Mouse (Mus musculus): ENCODE measurements around the gene Prr7. TPM values are rescaled to one million over a fixed set of nuclear protein-coding genes. Genes with fewer than 3 reads are reported as not detected.

Gene Prr7
- polyA plus RNA-seq, 1 experiment, result 10.8 TPM

GRCm38 (mm10) chr13:55447543-55447943 is 16.5 kb upstream of the Prr7 start:
- H3K79me3 ChIP-seq (ENCODE audit: low read depth), result peaks cover 38% of the 10 kb centered on the region
- H3K27me3 ChIP-seq (ENCODE audit: control insufficient read depth, insufficient read depth, insufficient read length), result no peaks in the 10 kb centered on the region
- H3ac ChIP-seq (ENCODE audit: control insufficient read depth, insufficient read length, low read depth), result no peak overlapping the region
- H3K4me3 ChIP-seq (ENCODE audit: insufficient read depth, poor library complexity, severe bottlenecking), result no peak overlapping the region
- peaks cover 24% of the 10 kb centered on the region for H3K36me3 ChIP-seq (ENCODE audit: control insufficient read depth, insufficient read depth)
- H3K79me2 ChIP-seq (ENCODE audit: control insufficient read depth, insufficient read depth), result peaks cover 54% of the 10 kb centered on the region
- no peak for TF ChIP-seq FOSL1 (IDR thresholded peaks at IDR 0.05; ENCODE audit: insufficient read depth, low read length, poor library complexity, severe bottlenecking)
- no peak for TF ChIP-seq USF1 (IDR thresholded peaks at IDR 0.05; ENCODE audit: low read depth)
- TF ChIP-seq MYOG (IDR thresholded peaks at IDR 0.05; ENCODE audit: control insufficient read depth, extremely low read depth, insufficient read length), result no peak
- TF ChIP-seq CTCF (IDR thresholded peaks at IDR 0.05; ENCODE audit: control insufficient read depth, insufficient read depth, insufficient read length), result no peak
- no peak for TF ChIP-seq MAX (IDR thresholded peaks at IDR 0.05)
- TF ChIP-seq MYOD1 (IDR thresholded peaks at IDR 0.05; ENCODE audit: control insufficient read depth, insufficient read length, low read depth), result no peak
- TF ChIP-seq CEBPB (IDR thresholded peaks at IDR 0.05; ENCODE audit: low read depth), result no peak

- Histone ChIP-seq H3K36me3 (ENCODE audit: control insufficient read depth, insufficient read depth) (peaks cover 30% of the 10 kb centered on the region), H3K79me3 (ENCODE audit: low read depth) (peaks cover 38% of the 10 kb centered on the region), H3K4me3 (ENCODE audit: insufficient read depth, poor library complexity, severe bottlenecking) (no peak overlapping the region), H3ac (ENCODE audit: control insufficient read depth, insufficient read length, low read depth) (no peak overlapping the region), H3K79me2 (ENCODE audit: control insufficient read depth, insufficient read depth) (peaks cover 57% of the 10 kb centered on the region), H3K27me3 (ENCODE audit: control insufficient read depth, insufficient read depth, insufficient read length) (no peaks in the 10 kb centered on the region)
- TF ChIP-seq FOSL1 (IDR thresholded peaks at IDR 0.05; ENCODE audit: insufficient read depth, low read length, poor library complexity, severe bottlenecking), result no peak
- no peak for TF ChIP-seq MAX (IDR thresholded peaks at IDR 0.05)
These were observed 15.9 kb upstream of the Prr7 start for GRCm38 (mm10) chr13:55448131-55448530.

- H3K4me3 ChIP-seq (ENCODE audit: insufficient read depth, poor library complexity, severe bottlenecking), result no peak overlapping the region
- no peak overlapping the region for H3ac ChIP-seq (ENCODE audit: control insufficient read depth, insufficient read length, low read depth)
- H3K79me2 ChIP-seq (ENCODE audit: control insufficient read depth, insufficient read depth), result peaks cover 57% of the 10 kb centered on the region
- TF ChIP-seq MYOD1 (IDR thresholded peaks at IDR 0.05; ENCODE audit: control insufficient read depth, insufficient read length, low read depth), result no peak
- no peak for TF ChIP-seq MAX (IDR thresholded peaks at IDR 0.05)
- TF ChIP-seq CTCF (IDR thresholded peaks at IDR 0.05; ENCODE audit: control insufficient read depth, insufficient read depth, insufficient read length), result no peak
- TF ChIP-seq USF1 (IDR thresholded peaks at IDR 0.05; ENCODE audit: low read depth), result no peak
- TF ChIP-seq CEBPB (IDR thresholded peaks at IDR 0.05; ENCODE audit: low read depth), result no peak
- H3K79me3 ChIP-seq (ENCODE audit: low read depth), result peaks cover 38% of the 10 kb centered on the region
- no peaks in the 10 kb centered on the region for H3K27me3 ChIP-seq (ENCODE audit: control insufficient read depth, insufficient read depth, insufficient read length)
- H3K36me3 ChIP-seq (ENCODE audit: control insufficient read depth, insufficient read depth), result peaks cover 40% of the 10 kb centered on the region
These were observed 14.9 kb upstream of the Prr7 start for GRCm38 (mm10) chr13:55449205-55449604.

- TF ChIP-seq CEBPB (IDR thresholded peaks at IDR 0.05; ENCODE audit: low read depth), result no peak
- TF ChIP-seq CTCF (IDR thresholded peaks at IDR 0.05; ENCODE audit: control insufficient read depth, insufficient read depth, insufficient read length), result no peak
- TF ChIP-seq MYOD1 (IDR thresholded peaks at IDR 0.05; ENCODE audit: control insufficient read depth, insufficient read length, low read depth), result peak; percentile 61
- TF ChIP-seq MYOG (IDR thresholded peaks at IDR 0.05; ENCODE audit: control insufficient read depth, extremely low read depth, insufficient read length), result no peak
- H3K79me3 ChIP-seq (ENCODE audit: low read depth), result peaks cover 38% of the 10 kb centered on the region
- H3ac ChIP-seq (ENCODE audit: control insufficient read depth, insufficient read length, low read depth), result peak overlapping the region; percentile 22
- peaks cover 43% of the 10 kb centered on the region for H3K36me3 ChIP-seq (ENCODE audit: control insufficient read depth, insufficient read depth)
- H3K4me3 ChIP-seq (ENCODE audit: insufficient read depth, poor library complexity, severe bottlenecking), result no peak overlapping the region
- no peaks in the 10 kb centered on the region for H3K27me3 ChIP-seq (ENCODE audit: control insufficient read depth, insufficient read depth, insufficient read length)
- H3K79me2 ChIP-seq (ENCODE audit: control insufficient read depth, insufficient read depth), result peaks cover 57% of the 10 kb centered on the region
These were observed 14.2 kb upstream of the Prr7 start for GRCm38 (mm10) chr13:55449679-55450441.

GRCm38 (mm10) chr13:55450511-55450980 is 13.5 kb upstream of the Prr7 start:
- Histone ChIP-seq H3K4me3 (ENCODE audit: insufficient read depth, poor library complexity, severe bottlenecking) (no peak overlapping the region), H3K79me2 (ENCODE audit: control insufficient read depth, insufficient read depth) (peaks cover 54% of the 10 kb centered on the region), H3ac (ENCODE audit: control insufficient read depth, insufficient read length, low read depth) (no peak overlapping the region), H3K36me3 (ENCODE audit: control insufficient read depth, insufficient read depth) (peaks cover 46% of the 10 kb centered on the region), H3K27me3 (ENCODE audit: control insufficient read depth, insufficient read depth, insufficient read length) (no peaks in the 10 kb centered on the region), H3K79me3 (ENCODE audit: low read depth) (peaks cover 38% of the 10 kb centered on the region)
- TF ChIP-seq CTCF (IDR thresholded peaks at IDR 0.05; ENCODE audit: control insufficient read depth, insufficient read depth, insufficient read length) (no peak), MAX (IDR thresholded peaks at IDR 0.05) (peak; percentile 76), MYOD1 (IDR thresholded peaks at IDR 0.05; ENCODE audit: control insufficient read depth, insufficient read length, low read depth) (peak; percentile 60), CEBPB (IDR thresholded peaks at IDR 0.05; ENCODE audit: low read depth) (no peak)

- Histone ChIP-seq H3ac (ENCODE audit: control insufficient read depth, insufficient read length, low read depth) (peak overlapping the region; percentile 15), H3K79me3 (ENCODE audit: low read depth) (peaks cover 30% of the 10 kb centered on the region), H3K4me3 (ENCODE audit: insufficient read depth, poor library complexity, severe bottlenecking) (no peak overlapping the region), H3K36me3 (ENCODE audit: control insufficient read depth, insufficient read depth) (peaks cover 54% of the 10 kb centered on the region), H3K79me2 (ENCODE audit: control insufficient read depth, insufficient read depth) (peaks cover 46% of the 10 kb centered on the region), H3K27me3 (ENCODE audit: control insufficient read depth, insufficient read depth, insufficient read length) (no peaks in the 10 kb centered on the region)
- TF ChIP-seq MYOG (IDR thresholded peaks at IDR 0.05; ENCODE audit: control insufficient read depth, extremely low read depth, insufficient read length) (no peak), CEBPB (IDR thresholded peaks at IDR 0.05; ENCODE audit: low read depth) (no peak), FOSL1 (IDR thresholded peaks at IDR 0.05; ENCODE audit: insufficient read depth, low read length, poor library complexity, severe bottlenecking) (no peak), USF1 (IDR thresholded peaks at IDR 0.05; ENCODE audit: low read depth) (no peak), MYOD1 (IDR thresholded peaks at IDR 0.05; ENCODE audit: control insufficient read depth, insufficient read length, low read depth) (no peak), MAX (IDR thresholded peaks at IDR 0.05) (no peak), CTCF (IDR thresholded peaks at IDR 0.05; ENCODE audit: control insufficient read depth, insufficient read depth, insufficient read length) (no peak)
These were observed 12.8 kb upstream of the Prr7 start for GRCm38 (mm10) chr13:55451296-55451695.
